Mouse (Mus musculus) embryonic facial prominence, embryonic 13.5 days (tissue): ENCODE measurements at regions not wholly inside any gene's neighbourhood (a gene's known extent, or its start where the extent isn't known, plus 50 kb on each side); places are given as distances from the start of the nearest gene placed in this dataset.

Experiments
- ATAC-seq: fragments of 200-750 bp; cut with Nextera tagmentation; 2 replicates; pipeline ENCODE4 v1.8.0; 2017; ENCODE audit warnings: low read depth; ENCODE audit not compliant: insufficient number of reproducible peaks, insufficient read depth, low FRiP score, low TSS enrichment
- H3K27ac ChIP-seq: fragments of 300-500 bp; sonication (generic); 2 replicates; pipeline ENCODE4 v1.5.1; 2015; ENCODE audit warnings: moderate library complexity, mild to moderate bottlenecking, inconsistent platforms
- H3K27me3 ChIP-seq: fragments of 300-500 bp; sonication (generic); 2 replicates; pipeline ENCODE4 v1.6.1; 2015; ENCODE audit warnings: mild to moderate bottlenecking, inconsistent platforms
- H3K36me3 ChIP-seq: fragments of 300-500 bp; sonication (generic); 2 replicates; pipeline ENCODE4 v1.6.1; 2015; ENCODE audit warnings: mild to moderate bottlenecking, inconsistent platforms
- H3K4me1 ChIP-seq: fragments of 300-500 bp; sonication (generic); 2 replicates; pipeline ENCODE4 v1.6.1; 2015; ENCODE audit warnings: inconsistent platforms
- H3K4me2 ChIP-seq: fragments of 300-500 bp; sonication (generic); 2 replicates; pipeline ENCODE4 v1.6.1; 2015; ENCODE audit warnings: moderate library complexity, mild to moderate bottlenecking, inconsistent platforms
- H3K4me3 ChIP-seq: fragments of 300-500 bp; sonication (generic); 2 replicates; pipeline ENCODE4 v1.5.1; 2015; ENCODE audit warnings: mild to moderate bottlenecking, inconsistent platforms
- H3K9ac ChIP-seq: fragments of 300-500 bp; sonication (generic); 2 replicates; pipeline ENCODE4 v1.6.1; 2015; ENCODE audit warnings: mild to moderate bottlenecking, inconsistent platforms
- H3K9me3 ChIP-seq: fragments of 300-500 bp; sonication (generic); 2 replicates; pipeline ENCODE4 v1.6.1; 2016; ENCODE audit warnings: inconsistent platforms
- WGBS: fragments of 180-500 bp; shearing (Covaris S2); methylation state at CpG from one replicate; pipeline ENCODE4 v1.1.7; 2015; ENCODE audit warnings: mixed read lengths; 5-methylcytosine and 5-hydroxymethylcytosine counted together

- ATAC-seq = peak; percentile 37; the same call in 1 of the 2 replicates
- Histone ChIP-seq H3K4me2 (no peak overlapping the region), H3K9ac (no peak overlapping the region), H3K36me3 (no peaks in the 10 kb centered on the region), H3K9me3 (no peaks in the 10 kb centered on the region), H3K4me3 (no peak overlapping the region), H3K27ac (no peak overlapping the region), H3K4me1 (peaks cover 19% of the 10 kb centered on the region), H3K27me3 (no peaks in the 10 kb centered on the region)
- 93% methylated on average over 2 of the region's 2 CpGs for WGBS
Observed at GRCm38 (mm10) chr4:84118284-84118919, 556.7 kb downstream of the Bnc2 start.

- no peak overlapping the region for H3K4me3 ChIP-seq
- whole genome bisulfite sequencing = 15% methylated on average over 7 of the region's 7 CpGs
- H3K36me3 ChIP-seq = no peaks in the 10 kb centered on the region
- no peak overlapping the region for H3K4me2 ChIP-seq
- peak overlapping the region; percentile 28; the same call in 1 of the 2 replicates for H3K27ac ChIP-seq
- peaks cover 19% of the 10 kb centered on the region for H3K4me1 ChIP-seq
- H3K9me3 ChIP-seq = no peaks in the 10 kb centered on the region
- ATAC-seq = no peak
- no peaks in the 10 kb centered on the region for H3K27me3 ChIP-seq
- no peak overlapping the region for H3K9ac ChIP-seq
Observed at GRCm38 (mm10) chr4:84119616-84120015, 555.5 kb downstream of the Bnc2 start.

GRCm38 (mm10) chr4:84120330-84120729, 554.7 kb downstream of the Bnc2 start:
- Histone ChIP-seq H3K4me2 (no peak overlapping the region), H3K9ac (no peak overlapping the region), H3K9me3 (no peaks in the 10 kb centered on the region), H3K4me3 (no peak overlapping the region), H3K4me1 (peaks cover 25% of the 10 kb centered on the region), H3K27ac (no peak overlapping the region), H3K27me3 (no peaks in the 10 kb centered on the region), H3K36me3 (no peaks in the 10 kb centered on the region)
- no peak for ATAC-seq
- 41% methylated on average over 7 of the region's 7 CpGs for WGBS

GRCm38 (mm10) chr4:84121442-84121841, 553.6 kb downstream of the Bnc2 start:
- Histone ChIP-seq H3K9me3 (no peaks in the 10 kb centered on the region), H3K4me3 (no peak overlapping the region), H3K36me3 (no peaks in the 10 kb centered on the region), H3K4me2 (no peak overlapping the region), H3K9ac (no peak overlapping the region), H3K4me1 (peaks cover 31% of the 10 kb centered on the region), H3K27ac (no peak overlapping the region), H3K27me3 (no peaks in the 10 kb centered on the region)
- WGBS = 52% methylated on average over 10 of the region's 10 CpGs
- no peak for ATAC-seq

GRCm38 (mm10) chr4:84126400-84126799, 548.7 kb downstream of the Bnc2 start:
- Histone ChIP-seq H3K9ac (no peak overlapping the region), H3K4me2 (no peak overlapping the region), H3K36me3 (no peaks in the 10 kb centered on the region), H3K27ac (no peak overlapping the region), H3K4me3 (no peak overlapping the region), H3K27me3 (no peaks in the 10 kb centered on the region), H3K4me1 (peaks cover 16% of the 10 kb centered on the region), H3K9me3 (no peaks in the 10 kb centered on the region)
- 60% methylated on average over 4 of the region's 4 CpGs for WGBS
- ATAC-seq = no peak

DNA sequence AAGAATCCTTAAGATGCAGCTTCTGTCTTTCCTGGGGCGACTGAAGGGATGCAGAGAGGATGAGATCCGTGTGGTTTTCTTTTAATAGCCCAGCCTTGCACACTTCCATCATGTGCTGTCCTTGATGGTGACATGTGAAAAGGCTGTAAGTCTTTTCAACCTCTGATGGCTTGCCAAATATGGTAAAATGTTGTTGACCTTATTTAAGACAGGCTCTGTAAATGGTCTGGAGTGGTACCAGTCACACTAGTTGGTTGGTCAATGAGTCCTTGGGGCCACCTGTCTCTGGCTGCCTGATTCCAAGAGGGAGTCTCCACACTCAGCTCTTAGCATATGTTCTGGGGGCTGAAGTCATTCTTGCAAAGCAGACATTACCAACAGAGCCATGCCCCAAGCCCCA, 547.7 kb downstream of the Bnc2 start:
- WGBS = 74% methylated on average over 2 of the region's 2 CpGs
- Histone ChIP-seq H3K4me3 (no peak overlapping the region), H3K27ac (no peak overlapping the region), H3K27me3 (no peaks in the 10 kb centered on the region), H3K4me1 (peaks cover 16% of the 10 kb centered on the region), H3K4me2 (no peak overlapping the region), H3K9me3 (no peaks in the 10 kb centered on the region), H3K9ac (no peak overlapping the region), H3K36me3 (no peaks in the 10 kb centered on the region)
- no peak for ATAC-seq

- Histone ChIP-seq H3K27me3 (no peaks in the 10 kb centered on the region), H3K9me3 (no peaks in the 10 kb centered on the region), H3K36me3 (no peaks in the 10 kb centered on the region), H3K4me3 (no peak overlapping the region), H3K4me2 (no peak overlapping the region), H3K27ac (no peak overlapping the region), H3K4me1 (peaks cover 16% of the 10 kb centered on the region), H3K9ac (no peak overlapping the region)
- 58% methylated on average over 7 of the region's 7 CpGs for WGBS
- ATAC-seq = no peak
Observed at GRCm38 (mm10) chr4:84130840-84131547, 544.1 kb downstream of the Bnc2 start.

DNA sequence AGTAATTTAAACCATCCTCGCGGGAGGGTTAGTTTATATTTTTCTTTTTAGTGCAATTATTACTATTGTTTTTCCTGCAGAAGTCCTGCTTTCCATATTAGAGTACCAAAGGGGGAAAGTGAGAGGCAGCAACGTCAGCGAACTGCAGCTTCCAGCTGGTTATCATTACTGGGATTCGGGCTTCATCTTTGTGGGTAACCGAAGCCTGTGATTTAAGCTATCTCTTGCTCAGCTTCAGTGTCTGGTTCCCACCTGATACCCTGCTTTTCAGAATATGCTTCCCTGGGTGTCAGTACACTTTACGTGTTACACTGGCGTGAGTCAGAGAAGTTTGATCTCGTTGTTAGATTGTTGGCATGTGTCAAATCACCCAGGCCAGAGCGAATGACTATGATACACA, 539.3 kb downstream of the Bnc2 start:
- H3K4me2 ChIP-seq = peak overlapping the region; percentile 7
- no peak overlapping the region for H3K27ac ChIP-seq
- no peak overlapping the region for H3K9ac ChIP-seq
- peaks cover 9% of the 10 kb centered on the region; the same call in 1 of the 2 replicates for H3K27me3 ChIP-seq
- no peaks in the 10 kb centered on the region for H3K36me3 ChIP-seq
- H3K4me3 ChIP-seq = no peak overlapping the region
- no peak for ATAC-seq
- H3K9me3 ChIP-seq = peaks cover 4% of the 10 kb centered on the region; the same call in 1 of the 2 replicates
- WGBS = 28% methylated on average over 10 of the region's 10 CpGs
- peaks cover 24% of the 10 kb centered on the region for H3K4me1 ChIP-seq

DNA sequence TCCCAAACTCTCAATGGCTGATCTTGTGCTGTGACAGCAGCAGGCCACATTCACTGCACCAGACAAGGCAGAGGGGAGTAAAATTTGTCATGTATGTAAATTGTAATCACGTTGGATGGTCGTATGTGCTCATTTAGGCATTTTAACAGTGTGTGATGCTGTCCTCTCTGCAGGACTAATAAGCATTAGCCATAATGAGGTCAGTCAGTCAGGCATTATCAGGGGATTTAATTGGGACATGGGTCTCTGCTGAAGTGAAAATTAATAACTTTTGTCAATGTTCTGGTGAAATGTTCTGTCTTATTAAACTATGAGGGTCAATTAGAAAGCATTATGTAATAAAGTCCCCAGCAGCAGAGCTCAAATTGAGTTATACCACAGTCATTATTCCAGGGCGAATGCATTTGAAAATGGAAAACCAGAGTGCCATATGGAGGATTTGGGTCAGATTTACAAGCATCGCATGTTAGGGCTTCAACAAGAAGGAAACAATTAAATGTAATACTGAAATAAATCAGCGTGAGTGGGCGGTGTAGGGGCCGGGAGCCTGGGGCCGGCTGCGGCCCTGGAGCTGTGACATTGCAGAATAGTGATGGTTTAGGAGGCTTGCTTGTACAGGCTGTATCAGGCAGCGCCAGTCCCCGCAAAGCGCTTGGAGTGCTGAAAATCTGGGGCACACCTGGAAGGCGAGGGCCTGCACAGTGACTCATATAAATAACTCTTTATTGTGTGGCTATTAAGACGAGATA, 537.7 kb downstream of the Bnc2 start:
- Histone ChIP-seq H3K36me3 (no peaks in the 10 kb centered on the region), H3K9me3 (peaks cover 9% of the 10 kb centered on the region; the same call in 1 of the 2 replicates), H3K27me3 (peaks cover 9% of the 10 kb centered on the region; the same call in 1 of the 2 replicates), H3K4me1 (peaks cover 24% of the 10 kb centered on the region), H3K4me2 (no peak overlapping the region), H3K9ac (no peak overlapping the region), H3K27ac (no peak overlapping the region), H3K4me3 (no peak overlapping the region)
- no peak for ATAC-seq
- 33% methylated on average over 14 of the region's 14 CpGs for WGBS

DNA sequence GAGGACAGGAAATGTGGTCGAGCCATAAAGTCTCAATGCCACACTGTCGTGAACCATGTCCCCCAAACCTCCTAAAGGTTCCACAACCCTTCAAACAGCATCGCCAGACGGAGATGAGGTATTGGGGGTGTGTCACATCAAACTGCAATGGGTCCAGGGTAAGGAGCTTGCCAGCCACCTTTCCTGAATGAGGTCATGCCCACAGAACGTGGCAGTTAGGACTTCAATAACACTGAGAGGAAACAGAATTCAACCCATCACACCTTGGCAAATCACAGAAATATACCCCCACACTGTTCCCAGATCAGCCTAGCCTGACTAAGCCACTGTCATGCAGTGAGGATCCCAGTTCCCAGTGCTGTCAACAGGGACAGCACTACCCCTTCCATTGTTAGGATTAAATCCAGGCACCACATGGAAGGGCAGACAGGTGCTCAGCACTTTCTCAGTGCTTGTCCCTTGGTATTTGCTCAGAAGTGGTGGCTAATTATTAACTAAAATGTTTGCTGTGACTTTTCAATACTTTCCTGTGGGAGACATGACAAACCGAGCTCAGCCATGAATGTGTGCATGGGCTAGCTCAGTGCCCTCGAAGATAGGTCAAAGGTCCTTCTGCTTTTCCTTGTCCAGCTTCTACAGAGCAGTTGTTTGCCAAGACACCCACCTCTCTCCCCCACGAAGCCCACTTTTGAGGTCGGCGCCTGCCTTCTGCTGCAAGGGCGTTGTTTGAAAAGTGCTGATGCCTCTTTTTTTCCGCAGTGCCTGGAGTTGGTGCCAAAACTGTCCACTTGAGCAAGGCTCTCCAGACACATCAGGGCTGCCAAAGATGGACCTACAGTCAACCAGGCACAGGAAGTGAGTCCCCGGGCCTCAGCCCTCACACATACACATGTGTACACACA, 525.7 kb downstream of the Bnc2 start:
- Histone ChIP-seq H3K9me3 (no peaks in the 10 kb centered on the region), H3K9ac (no peak overlapping the region), H3K4me3 (no peak overlapping the region), H3K4me2 (no peak overlapping the region), H3K27me3 (no peaks in the 10 kb centered on the region), H3K36me3 (no peaks in the 10 kb centered on the region), H3K27ac (no peak overlapping the region), H3K4me1 (peaks cover 27% of the 10 kb centered on the region)
- no peak for ATAC-seq
- 85% methylated on average over 13 of the region's 13 CpGs for WGBS

DNA sequence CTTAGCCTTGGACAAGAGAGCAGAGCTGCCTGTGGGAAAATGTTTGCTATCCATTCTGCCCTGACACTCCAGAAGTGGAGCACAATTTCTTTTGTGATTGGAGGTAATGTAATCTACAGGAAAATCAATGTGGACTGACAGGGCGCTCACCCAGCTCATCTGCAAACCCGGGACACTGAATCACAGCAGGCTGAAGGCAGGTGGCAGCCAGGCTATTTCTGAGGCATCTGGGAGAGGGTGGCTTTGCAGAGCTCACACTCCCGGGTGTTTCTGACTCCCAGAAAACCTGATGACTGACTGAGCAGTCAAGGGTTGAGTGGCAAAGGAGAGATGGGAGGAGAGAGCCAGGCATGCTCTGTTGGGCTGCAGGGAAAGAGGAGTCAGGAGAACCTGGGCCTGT, 524.4 kb downstream of the Bnc2 start:
- Histone ChIP-seq H3K4me3 (no peak overlapping the region), H3K9ac (no peak overlapping the region), H3K27me3 (no peaks in the 10 kb centered on the region), H3K27ac (no peak overlapping the region; the same call in 1 of the 2 replicates), H3K4me1 (peaks cover 27% of the 10 kb centered on the region), H3K36me3 (no peaks in the 10 kb centered on the region), H3K9me3 (no peaks in the 10 kb centered on the region), H3K4me2 (no peak overlapping the region)
- WGBS = 42% methylated on average over 3 of the region's 3 CpGs
- ATAC-seq = no peak
